Mouse (Mus musculus) ovary, adult 2 months (tissue): ENCODE data around the gene Gm5936. TPM values are rescaled to one million over a fixed set of nuclear protein-coding genes. Genes with fewer than 3 reads are reported as not detected.

Source experiments
- polyA plus RNA-seq: library from polyadenylated mRNA; depleted of rRNA; stranded (reverse); fragments of >200 nt; gene quantifications from 2 replicates; pipeline ENCODE4 v1.2.3, GENCODE M21; 2012; rRNA removed

Gene Gm5936
- not detected in 2 replicates for polyA plus RNA-seq

GRCm38 (mm10) chrX:74836842-74837522 is at the start of gene Gm5936:
Gene Gm5936 (plus strand): TSS chrX:74837196.

Other genes with a start within 250 kb of the Gm5936 start
- not detected in 2 replicates for gene Olfr1325, start 244.5 kb upstream of the Gm5936 start, polyA plus RNA-seq
- not detected in 2 replicates for gene Gm5640, start 191.6 kb upstream of the Gm5936 start, polyA plus RNA-seq
- not detected in 2 replicates for gene Gm6890, start 96.3 kb upstream of the Gm5936 start, polyA plus RNA-seq
- 0.87 and 1.1 TPM in 2 replicates for gene Gab3, start 248.3 kb downstream of the Gm5936 start, polyA plus RNA-seq